Mouse (Mus musculus): Measurements from ENCODE around the gene Myom3. TPM values are rescaled to one million over a fixed set of nuclear protein-coding genes. Genes with fewer than 3 reads are reported as not detected.
"Not testable (repeated sequence)": the region's sequence is repeated elsewhere in the genome, so short reads cannot be mapped to it uniquely, and the experiment has no call there.

Gene Myom3
- 10 to 100 TPM; 58.1 to 76.7 TPM for total RNA-seq (2021)
- long read RNA-seq, experiment 1, partial matches to known transcripts, result 11 of 12 reads
- long read RNA-seq, experiment 1, other reads (novel, unspliced or antisense), result 0 of 12 reads
- long read RNA-seq, experiment 2, full-length matches to known transcripts, result 1 of 19 reads
- long read RNA-seq, experiment 2, partial matches to known transcripts, result 17 of 19 reads
- long read RNA-seq, experiment 2, other reads (novel, unspliced or antisense), result 1 of 19 reads

DNA sequence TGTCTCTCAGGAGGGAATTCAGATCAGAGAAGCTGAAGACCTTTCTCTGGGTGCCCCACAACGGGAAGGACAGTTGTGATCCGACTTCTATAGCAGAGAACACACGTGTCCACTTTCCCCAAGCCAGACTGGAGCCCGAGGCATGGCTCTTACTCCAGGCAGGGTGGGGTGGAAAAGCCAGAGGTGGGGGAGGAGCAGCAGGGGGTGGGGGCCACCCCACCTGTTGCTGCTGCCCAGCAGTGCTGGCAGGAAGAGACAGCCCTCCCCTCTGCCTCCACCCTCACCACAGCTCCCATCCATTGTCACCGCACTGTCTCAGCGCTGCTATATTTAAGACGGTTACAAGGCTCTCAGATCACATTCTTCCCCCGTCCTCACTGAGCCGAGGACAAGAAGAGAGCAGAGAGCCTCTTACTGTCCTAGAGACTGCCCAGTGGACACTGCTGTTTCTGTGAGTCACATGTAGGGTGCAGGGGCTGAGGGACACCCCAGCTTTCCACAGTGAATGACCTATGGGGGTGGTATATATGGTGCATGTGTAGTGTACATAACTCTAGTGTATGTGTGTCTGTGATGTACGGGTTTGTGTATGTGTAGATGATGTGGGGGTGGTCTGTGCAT is at the start of gene Myom3:
TSS of gene Myom3 (plus strand) at position 360 of the 621 bp plus-strand sequence.
- DNase-seq, result peak; percentile 21

DNA sequence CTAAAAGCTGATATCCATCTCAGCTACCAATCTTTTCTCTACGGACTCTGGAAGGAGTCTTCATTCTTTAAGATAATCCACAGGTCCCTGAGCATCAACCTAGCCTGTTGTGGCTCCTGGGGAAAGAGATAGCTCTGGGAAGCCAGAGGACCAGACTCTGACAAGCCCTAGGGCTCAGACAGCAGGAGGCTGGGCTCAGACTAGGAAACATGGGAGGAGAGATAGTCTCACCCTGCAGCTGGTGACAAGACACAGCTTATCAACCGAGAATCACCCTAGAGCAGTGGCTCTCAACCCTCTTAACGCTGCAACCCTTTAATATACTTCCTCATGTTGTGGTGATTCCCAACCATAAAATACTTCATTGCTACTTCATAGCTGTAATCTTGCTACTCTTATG is 49.1 kb upstream of the Myom3 start:
- no peak for DNase-seq

DNA sequence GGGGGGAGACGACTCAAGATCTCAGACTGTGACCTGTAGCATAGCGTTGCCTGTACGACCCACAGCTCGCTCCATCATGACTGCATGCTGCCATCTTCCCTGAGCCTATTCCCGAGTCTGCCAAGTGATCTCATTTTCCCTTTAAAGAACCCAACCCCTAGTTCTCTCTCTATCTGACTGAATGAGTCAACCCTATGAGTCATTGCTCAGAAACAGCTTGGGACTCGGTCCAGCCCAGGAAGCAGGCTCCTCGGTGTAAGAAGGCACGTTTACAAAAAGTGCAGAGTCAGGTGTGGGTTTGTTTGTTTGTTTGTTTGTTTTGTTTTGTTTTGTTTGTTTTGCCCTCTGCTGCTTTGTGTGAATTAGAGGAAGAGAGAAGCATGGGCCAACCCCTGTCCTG is 44.7 kb upstream of the Myom3 start:
- DNase-seq, result no peak

DNA sequence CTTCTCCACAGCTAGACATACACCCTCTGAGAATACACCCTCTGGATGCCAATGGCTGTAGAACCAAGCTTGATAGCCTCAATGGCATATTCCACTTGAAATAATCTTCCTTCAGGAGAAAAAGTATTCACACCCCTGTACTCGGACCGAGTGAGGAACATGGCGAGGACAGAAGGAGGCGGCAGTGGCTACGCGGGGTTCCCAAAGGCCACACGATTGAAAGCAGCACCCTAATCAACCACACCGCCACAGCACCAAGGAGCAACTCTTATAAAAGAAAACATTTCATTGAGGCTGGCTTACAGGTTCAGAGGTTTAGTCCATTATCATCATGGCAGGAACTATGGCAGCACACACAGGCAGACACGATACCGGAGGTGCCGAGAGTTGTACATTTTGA is 43.1 kb upstream of the Myom3 start:
- not testable (repeated sequence) for DNase-seq

DNA sequence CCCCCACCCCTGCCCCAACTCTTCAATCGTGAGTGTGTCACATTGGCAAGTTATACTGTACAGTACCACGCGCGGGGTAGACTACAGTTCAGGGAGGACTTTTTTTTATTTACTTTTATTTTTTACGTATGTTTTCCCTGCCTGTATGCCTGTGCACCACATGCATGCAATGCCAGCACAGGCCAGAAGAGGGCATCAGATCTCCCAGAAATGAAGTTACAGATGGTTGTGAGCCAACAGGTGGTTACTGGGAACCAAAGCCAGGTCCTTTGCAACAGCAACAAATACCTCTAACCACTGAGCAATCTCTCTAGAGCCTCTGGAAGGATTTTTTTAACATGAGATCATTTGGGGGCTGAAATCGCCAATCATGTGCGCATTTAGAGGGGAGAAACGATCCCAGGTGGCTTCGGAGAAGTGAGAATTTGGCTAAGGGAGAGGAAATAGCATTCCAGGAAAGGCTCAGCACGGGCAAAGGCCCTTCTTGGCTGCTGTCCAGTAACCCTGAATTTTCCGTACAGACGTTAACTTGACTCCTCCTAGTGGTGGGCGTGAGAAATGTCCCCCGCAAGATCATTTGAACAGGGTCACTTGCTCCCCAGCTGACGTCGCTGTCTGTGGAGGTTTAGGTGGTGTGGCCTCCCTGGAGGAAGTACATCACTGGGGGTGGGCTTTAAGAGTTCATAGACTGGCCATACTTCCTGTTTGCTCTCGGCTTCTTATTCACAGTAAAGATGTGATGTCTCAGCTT is 36.8 kb upstream of the Myom3 start:
- no peak for DNase-seq

DNA sequence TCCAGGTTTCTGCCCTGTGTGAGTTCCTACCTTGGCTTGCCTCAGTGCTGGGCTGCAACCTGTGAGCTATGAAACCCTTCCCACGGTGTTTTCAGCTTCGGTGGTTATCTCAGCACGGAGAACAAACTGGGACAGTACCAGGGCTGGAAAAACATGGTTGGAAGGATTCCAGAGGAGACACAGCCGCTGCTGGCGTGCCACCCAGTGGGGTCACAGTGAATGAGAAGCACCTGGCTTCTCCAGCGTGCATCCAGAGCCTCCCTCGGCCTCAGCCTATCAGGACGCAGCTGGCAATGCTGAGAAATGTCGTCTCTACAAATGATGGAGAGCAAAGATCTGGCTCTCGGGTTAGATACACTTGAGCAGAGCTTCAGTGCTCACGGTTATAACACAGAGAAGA is 33.1 kb upstream of the Myom3 start:
- no peak for DNase-seq

DNA sequence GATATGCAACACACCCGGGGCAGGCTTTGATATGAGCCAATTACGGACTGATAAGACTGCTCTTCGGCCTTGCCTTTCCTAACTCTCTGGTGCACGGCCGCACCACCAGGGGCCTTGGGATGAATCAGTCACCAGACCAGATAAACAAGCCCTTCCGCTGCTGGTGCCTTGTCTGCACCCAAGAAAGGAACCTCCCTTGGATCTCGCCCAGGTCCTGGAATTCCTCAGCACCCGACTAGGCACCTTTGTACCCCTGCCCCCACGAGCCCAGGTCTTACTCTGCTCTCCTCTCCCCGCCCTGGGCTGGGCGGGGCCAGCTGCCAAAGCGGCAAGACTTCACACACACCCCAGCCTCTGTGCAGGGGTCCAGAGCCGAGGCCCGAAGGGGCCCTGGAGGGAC is 31.7 kb upstream of the Myom3 start, which contains the start of gene Il22ra1:
TSS of gene Il22ra1 (plus strand) at position 356 of the 400 bp plus-strand sequence.
- DNase-seq, result no peak

DNA sequence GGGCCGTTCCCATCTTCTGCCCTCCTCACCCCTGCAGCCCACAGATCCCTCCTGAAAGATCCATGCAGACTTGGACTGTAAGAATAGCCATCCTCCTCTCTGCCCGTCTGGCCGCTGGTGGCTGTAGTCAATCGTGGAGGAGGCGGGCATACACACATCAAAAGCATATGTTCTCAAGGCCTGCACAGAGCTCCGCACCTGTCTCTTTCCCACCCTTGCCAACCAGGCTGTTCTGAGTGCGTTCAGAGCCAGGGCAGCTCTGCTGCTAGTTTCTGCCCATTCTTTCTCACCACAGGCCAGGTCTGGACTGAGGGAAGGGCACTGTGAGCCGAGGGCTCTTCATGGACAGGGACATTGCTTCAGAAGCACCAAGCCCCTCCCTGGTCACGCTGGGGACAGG is 29.3 kb upstream of the Myom3 start:
- no peak for DNase-seq

DNA sequence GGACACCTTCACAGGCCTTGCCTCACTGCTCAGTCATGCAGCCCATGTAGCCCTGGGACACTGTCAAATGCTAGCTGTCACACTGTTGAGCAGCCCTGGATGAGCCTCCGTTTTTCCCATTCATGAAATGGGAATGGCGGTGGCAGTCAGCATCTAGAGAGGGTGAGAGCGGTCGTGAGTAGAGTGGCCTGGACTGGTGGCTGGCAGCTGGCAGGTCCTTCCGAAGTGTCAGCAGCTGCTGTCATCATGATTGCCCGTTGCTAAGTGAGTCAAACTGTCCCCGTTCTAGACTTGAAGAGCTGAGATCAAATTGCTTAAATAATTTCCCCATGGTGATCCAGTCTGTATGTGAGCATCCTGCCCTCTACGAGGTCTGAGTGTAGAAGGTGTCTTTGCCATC is 28.6 kb upstream of the Myom3 start:
- DNase-seq, result peak; percentile 25

DNA sequence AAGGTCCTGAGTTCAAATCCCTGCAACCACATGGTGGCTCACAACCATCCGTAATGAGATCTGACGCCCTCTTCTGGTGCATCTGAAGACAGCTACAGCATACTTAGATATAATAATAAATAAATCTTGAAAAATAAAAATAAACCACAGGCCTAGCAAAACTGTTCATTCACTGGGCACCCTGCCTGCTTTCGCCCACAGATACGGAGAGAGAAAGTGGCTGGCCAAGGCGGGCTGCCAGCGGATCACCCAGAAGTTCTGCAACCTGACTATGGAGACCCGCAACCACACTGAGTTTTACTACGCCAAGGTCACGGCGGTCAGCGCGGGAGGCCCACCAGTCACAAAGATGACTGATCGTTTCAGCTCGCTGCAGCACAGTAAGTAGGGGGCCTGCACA is 25.6 kb upstream of the Myom3 start:
- DNase-seq, result no peak

DNA sequence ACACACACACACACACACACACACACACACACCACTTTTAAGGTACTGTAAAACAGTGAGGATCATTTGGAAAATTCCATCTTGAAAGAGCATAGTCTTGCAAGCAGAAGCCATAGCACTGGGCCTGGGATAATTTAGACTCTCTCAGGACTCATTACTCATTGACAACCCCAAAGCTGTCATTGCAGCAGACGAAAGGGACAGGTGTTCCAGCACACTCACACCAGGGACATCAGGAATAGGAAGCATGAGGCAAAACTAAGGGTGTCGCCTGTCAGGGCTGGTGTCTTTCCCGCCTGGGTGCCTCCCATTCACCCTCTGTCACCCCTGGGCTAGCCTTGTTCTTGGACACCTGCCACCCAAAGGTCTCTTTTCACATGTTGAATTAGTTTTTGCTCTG is 22.6 kb upstream of the Myom3 start:
- DNase-seq, result no peak

DNA sequence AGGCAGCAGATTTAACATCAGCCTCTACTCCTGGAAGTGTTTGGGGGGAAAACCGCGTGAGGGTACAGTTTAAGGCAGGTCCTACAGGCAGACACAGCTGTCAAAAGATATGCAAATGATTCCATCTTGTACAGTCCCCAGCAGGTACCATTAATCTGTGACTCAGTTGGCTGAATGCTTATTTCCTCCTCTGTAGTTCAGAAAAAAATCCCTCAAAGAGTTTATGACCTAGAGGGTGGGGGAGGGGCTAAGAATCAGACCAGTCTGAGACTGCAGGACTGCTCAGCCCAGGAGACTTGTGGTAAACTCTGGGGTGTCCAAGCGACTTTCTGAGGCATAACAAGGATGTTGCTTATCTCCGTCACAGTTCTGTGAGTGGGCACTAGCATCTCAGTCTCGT is 21.3 kb upstream of the Myom3 start:
- DNase-seq, result no peak

DNA sequence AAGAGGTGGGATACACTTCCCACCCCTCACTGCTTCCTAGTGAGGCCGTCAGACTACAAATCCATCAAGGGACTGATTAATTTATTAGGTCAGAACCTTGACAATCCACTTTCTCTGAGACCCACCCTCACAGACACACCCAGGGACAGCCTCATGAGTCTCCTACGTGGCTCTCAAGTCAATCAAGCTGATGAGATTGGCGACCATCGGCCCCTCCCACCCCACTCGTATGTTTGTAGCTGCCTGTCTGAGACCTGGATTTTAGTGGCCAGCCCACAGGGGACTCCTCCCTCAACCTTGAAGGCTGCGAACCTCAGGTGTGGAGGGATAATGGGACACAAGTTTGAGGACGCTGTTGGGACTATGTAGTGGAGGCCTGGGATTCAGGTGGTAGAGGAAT is 20.4 kb upstream of the Myom3 start:
- no peak for DNase-seq

DNA sequence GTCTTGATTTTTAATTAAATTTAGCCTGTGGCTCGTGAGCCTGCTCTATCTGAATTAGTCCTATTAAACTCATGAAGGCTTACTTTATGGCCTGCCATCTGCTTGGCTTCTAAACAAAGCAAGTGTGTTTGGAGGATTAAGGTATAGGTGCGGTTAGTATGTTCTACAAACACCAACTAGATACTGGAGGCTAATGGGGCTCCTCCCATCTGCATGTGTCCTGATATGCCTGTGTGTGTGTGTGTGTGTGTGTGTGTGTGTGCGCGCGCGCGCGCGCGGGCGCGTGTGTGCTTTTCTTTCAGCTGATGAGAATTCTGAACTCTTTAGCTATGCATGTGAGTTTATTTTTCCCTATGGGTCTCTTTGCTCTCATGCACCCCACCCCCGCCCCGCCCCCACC is 19.8 kb upstream of the Myom3 start:
- DNase-seq, result no peak

DNA sequence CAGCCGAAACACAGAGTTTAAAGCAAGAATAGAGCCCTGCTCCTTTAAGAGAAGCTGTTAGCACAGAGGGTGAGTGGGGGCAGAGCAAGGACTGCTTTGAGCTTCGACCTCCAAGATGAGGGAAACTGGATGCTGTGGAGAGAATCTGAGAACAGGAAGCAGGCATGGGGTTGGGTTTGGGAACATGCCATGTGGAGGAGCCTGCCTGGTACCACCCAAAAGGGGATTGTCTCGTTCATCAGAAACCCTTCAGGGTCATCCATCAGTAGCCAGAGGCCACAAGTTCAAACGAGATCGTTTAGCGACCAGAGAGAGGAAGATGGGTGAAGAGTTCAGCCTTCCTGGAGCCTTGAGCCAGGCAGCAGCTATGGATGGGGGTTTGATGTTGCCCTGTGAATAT is 16.0 kb upstream of the Myom3 start:
- DNase-seq, result no peak

DNA sequence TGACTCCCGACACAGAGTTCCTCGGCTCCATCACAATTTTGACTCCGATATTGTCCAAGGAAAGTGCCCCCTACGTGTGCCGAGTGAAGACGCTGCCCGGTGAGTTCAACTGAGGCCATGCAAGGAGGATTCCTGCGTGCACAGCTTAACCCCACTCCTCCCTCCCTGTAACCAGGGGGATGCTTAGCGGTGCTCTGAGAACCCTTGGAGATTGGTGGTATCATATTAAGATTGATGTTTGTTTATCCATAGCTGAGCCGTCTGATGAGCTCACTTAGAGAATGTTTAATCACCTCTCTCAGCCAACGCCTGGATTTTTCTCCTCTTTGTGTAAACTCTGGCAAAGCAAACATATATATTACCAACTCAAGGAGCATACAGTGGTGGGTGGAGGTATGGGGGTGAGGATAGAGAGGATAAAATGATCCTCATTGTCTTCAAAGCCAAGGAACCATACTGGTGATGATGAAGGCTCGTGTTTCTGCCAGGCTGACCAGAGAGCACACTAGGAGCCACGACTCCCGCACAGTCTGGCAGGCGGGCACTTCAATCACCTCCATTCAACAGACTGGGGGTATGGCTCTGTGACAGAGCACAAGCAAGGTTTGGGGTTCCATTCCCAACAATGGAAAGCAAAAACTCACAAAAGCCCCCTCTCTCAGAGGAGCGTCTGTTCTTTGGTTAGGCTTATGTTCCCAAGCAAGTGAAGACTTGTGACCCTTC is 14.6 kb upstream of the Myom3 start:
- DNase-seq, result no peak

DNA sequence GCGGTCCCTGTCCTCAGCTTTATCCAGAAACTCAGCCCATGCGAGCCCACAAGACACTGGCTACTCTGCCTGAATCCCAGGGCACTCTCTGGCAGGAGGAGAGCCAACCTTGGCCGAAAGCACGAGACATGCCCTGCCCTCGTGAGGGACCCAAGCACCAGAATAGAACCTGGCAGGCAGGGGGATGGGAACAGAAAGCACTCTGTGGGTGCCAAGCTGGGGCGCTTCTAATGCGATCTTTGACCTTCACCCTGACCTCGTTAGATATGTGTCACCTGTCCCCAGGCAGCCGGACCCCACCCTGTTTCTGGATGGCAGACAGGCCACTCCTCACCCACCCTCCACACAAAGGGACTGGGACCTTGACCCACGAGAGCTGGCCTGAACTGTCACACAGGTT is 13.9 kb upstream of the Myom3 start:
- peak; percentile 45 for DNase-seq

DNA sequence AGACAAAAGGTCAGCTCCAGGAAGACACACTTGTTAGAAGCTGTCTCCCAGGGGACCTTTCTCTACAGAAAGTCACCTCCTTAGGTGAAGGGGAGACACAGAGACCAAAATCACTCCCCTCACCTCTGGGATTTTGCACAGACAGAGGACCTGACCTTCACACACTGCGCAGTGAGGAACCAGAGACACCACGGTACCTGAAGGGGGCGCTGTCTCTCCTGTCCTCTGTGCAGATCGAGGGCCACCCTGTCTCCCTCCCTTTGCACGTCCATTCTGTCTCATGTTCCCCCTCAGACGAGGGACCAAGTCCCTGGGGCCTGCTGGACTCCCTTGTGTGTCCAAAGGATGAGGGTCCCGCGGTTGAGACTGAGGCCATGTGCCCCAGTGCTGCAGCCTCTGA is 8.6 kb upstream of the Myom3 start:
- no peak for DNase-seq

DNA sequence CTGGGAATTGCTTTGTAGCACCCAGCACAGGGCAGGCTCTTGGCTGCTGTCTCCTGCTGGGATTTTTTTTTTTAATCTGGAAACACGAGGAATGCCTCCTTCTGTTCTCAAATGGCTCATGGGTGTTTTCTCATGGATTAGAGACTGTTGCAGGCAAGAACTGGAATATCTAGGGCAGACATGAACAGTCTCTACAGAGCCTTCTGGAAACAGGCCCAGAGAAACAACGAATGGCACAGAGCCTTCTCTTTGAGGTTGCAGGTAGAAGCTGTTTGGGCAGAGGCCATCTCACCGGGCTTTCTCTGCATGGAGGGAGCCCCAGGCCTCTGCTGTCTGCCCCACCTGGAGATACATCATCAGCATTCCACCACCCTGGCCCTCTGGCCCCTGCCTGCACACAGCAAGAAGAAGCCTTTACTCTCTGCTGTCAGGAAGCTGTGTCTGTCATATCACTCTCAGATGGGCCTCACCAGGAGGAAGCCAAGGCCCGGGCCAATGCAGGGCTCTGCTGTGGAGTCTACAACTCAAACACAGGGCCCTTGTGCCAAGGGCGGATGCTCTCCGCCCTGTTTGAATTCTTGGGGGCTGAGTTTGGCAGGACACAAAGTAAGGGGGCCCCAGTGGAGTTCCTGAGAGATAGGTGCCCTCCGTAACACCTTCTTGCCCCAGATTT is 7.3 kb upstream of the Myom3 start:
- DNase-seq, result no peak

DNA sequence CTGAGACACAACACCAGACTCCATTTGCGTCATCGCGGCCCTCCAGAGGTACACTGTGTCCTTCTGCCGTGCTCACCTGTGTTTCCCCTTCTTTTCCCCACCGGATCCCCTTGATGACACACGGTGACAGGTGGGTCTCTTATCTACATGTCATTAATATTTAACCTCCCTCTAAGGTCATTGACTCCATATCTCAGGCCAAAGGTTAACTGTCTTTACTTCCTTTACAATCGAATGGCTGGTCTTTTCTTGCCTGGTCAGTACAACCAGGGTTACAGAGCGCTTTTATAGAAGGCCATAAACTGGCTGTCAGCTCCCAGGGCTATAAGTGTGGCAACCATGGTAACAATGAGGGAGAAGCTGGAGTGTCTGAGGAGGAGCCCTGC is 6.7 kb upstream of the Myom3 start:
- no peak for DNase-seq

DNA sequence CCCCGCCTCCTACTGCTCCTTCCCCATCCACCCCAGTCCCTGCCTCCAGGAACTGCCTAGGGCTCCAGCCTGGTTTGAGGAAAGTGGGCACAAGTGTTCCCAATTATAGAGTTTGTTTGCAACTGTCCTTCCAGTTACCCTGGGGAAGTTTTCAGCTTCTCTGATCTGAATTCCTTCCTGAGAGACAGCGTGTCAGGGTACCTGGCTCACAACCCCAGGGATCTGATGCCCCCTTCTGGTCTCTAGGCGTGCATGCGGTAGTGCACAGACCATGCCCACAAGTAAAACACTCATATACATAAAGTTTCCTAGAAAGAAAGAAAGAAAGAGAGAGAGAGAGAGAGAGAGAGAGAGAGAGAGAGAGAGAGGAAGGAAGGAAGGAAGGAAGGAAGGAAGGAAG is 1.2 kb upstream of the Myom3 start:
- DNase-seq, result no peak

DNA sequence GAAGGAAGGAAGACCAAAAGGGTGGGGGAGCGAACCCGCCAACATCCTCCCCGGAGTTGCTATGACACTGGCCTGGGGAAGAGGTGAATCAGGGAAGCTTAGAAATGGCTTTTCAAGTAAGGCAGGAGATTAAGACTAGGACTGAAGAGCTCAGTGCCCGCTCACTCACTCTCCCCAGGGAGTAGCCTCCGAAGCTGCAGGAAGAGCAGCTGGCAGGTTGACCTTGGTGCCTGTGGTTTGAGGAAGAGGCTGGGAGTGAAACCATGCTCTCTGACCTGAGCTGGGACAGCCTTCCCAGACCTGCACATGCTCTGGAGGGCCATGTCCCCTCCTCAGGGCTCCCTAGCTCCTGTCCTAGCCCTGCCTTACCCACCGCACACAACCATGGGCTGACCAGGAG is 690 bp upstream of the Myom3 start:
- no peak for DNase-seq

Data from gastrocnemius, postnatal 25 days (tissue).